Mouse (Mus musculus): Measurements from ENCODE around the gene Mettl14.
A peak's percentile ranks its signal among the peaks of the same experiment; 100 is the strongest.
"Not testable (repeated sequence)": the region's sequence is repeated elsewhere in the genome, so short reads cannot be mapped to it uniquely, and the experiment has no call there.

Mettl14 gene

DNA sequence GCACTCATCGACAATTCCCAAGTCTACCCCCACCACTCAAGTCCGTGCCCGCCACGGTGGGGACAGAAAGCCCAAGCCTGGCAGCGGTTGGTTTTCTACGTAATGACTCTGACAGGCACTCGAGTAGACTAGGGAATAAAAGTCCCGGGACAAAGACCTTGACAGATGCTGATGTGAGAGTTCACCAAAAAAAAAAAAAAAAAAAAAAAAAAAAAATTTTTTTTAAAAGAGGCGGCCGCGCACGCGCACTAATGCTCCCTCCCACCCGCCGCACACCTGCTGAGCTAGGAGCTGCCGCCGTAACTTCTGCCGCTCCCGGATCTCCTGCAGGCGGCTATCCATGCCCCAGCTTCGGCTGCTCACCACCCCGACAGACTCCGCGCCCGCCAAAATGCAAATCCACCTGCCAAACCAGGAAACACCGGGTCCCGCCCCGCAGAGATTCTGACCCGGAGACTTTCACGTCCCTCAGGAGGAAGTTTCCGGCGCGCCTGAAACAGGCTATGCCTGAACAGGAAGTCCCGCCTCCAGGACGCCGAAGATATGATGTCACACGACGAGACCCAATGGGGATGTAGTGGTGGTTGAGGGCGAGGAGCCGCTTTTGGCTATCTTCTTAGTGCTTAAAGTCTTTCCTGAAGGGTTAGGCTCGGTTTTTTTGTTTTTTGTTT, at the start of gene Mettl14:
Gene Mettl14 (minus strand): TSS at position 623 of the 671 bp plus-strand sequence.
- peak; percentile 96 for DNase-seq (ENCODE audit: low read depth, low spot score)

DNA sequence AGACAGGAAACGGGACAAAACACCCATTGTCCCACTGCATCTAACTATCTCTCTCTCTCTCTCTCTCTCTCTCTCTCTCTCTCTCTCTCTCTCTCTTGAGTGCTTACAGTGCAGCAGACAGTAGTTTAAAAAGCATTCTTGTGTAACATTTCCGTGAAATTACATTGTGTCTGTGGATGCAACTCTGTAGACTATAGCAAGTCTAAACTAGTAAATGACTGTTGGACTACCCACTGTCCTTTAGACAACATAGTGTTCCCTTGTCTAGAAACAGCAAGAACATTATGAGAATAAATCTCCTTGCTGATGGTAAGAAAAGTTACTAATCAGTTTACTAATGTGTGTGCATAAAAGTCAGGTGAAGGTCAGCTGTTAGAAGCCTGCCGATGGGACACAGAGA, 47.5 kb upstream of the Mettl14 start:
- DNase-seq (ENCODE audit: low read depth, low spot score) = no peak

- no peak for DNase-seq (ENCODE audit: low read depth, low spot score)
These were observed 46.2 kb upstream of the Mettl14 start for GRCm38 (mm10) chr3:123431951-123432674.

- no peak for DNase-seq (ENCODE audit: low read depth, low spot score)
These were observed 43.9 kb upstream of the Mettl14 start for GRCm38 (mm10) chr3:123429597-123430458.

DNA sequence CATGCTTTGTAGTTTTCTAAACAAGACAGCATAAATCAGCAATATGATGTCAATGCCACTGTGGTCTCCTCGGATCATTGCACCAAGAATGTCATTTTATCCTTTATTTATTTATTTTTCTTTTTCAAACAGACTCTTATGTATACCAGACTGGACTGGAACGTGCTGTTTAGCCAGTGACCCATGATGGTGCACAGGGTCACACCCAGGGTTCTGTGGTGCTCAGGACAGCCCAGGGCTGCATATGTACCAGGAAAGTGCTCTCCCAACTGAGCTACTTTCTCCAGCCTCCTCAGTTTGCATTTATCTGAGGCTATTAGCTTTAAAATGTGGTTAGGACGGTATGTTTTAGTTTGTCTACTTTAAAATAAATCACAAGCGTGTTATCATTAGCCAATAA, 42.1 kb upstream of the Mettl14 start:
- DNase-seq (ENCODE audit: low read depth, low spot score) = no peak

DNA sequence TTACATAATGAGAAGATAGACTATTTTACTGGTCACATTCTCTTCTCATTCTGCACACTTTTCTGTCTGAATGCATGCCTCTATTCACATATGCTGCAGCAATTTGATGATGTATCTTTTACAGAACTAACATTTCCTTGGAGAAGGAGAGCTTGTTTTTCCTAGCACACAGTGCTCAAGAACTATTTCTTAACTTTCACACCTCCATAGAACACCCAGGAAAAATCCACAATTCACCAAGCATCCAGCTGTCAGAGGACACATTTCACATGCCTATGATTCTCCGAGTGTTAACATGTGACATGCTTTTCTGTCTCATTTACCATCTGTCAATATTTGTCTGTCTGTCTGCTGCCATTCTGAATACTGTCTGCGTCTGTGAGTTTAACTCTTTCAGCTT, 39.7 kb upstream of the Mettl14 start:
- no peak for DNase-seq (ENCODE audit: low read depth, low spot score)

- no peak for DNase-seq (ENCODE audit: low read depth, low spot score)
These were observed 27.3 kb upstream of the Mettl14 start for GRCm38 (mm10) chr3:123413173-123413572.

DNA sequence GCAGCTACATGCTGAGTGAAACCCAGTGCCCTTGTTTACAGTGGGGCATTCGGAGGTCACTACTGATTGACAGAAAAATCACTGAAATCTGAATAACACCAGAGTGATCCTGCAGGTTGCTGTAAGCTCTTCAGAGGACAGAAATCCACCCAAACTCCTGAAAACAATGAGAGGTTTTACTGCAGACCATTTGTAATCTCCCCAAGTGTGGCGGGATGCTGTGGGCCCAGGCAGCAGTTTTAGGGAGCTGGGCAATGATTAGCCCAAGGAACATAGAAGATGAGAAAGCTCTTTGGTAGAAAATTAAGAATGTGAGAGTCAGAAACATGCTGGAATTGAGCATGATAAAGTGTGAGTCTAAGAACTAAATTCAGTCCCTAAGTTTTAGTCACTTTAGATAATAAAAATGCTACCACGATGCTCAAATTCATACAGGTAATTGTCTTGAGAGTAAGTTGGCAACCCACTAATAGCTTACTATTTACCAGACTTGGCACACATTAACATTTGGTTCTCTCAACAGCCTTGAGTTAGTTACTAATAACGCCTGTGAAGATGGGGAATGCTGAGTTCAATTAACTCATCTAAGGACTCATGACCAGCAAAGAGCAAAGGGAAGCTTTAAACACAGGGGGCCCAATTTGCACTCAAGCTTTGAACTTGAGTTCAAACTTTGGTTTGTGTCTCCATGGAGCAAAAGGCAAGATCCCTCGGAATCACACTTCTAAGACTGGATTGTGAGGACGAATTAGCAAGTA, 26.1 kb upstream of the Mettl14 start:
- DNase-seq (ENCODE audit: low read depth, low spot score) = no peak

GRCm38 (mm10) chr3:123404945-123405344, 19.0 kb upstream of the Mettl14 start:
- DNase-seq (ENCODE audit: low read depth, low spot score) = no peak

DNA sequence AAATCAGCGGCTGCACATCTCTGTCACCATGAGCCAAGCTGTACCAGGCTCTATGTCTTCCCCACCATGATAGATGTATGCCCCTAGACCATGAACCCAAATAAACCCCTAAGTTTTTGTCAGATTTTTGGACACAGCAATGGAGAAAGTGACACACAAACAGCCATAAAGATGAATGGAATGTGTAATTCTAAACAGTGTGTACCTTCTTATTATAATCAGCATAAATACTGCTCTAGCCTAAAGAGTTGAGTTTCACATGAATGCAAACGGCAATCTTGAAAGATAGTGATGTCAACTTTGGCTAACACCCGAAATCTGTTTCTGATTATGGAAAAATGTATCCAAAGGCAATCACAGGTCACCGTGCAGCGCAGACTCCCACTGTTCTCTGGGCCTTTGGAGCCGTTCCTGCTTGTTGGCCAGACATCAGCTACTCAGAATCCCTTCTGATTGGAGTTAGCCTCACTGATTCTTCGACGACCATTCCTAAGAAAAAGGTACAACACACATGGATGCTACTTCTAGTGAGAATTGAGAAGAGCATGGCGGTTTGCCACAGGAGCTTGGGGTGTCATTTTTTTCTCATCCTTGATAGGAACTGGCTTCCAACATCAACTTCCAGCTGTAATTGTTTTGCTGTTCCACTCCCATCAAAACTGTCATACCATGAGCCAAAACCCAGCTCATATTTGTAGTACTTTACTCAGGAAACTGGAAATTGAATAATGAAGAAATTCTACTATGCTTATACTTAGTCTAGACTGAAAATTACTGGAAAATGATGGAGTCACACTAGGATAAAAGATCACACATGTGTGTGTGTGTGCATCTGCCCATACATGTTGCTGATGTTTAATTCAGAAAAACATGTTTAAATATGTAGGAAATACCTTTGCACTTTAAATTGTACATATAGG, 11.9 kb upstream of the Mettl14 start:
- peak; percentile 27 for DNase-seq (ENCODE audit: low read depth, low spot score)

GRCm38 (mm10) chr3:123395611-123396010, 9.7 kb upstream of the Mettl14 start:
- no peak for DNase-seq (ENCODE audit: low read depth, low spot score)

GRCm38 (mm10) chr3:123391180-123391579, 5.3 kb upstream of the Mettl14 start:
- no peak for DNase-seq (ENCODE audit: low read depth, low spot score)

- not testable (repeated sequence) for DNase-seq (ENCODE audit: low read depth, low spot score)
These were observed 361 bp upstream of the Mettl14 start for GRCm38 (mm10) chr3:123386157-123386780.

- no peak for DNase-seq (ENCODE audit: low read depth, low spot score)
These were observed 806 bp downstream of the Mettl14 start for GRCm38 (mm10) chr3:123385118-123385485.

- no peak for DNase-seq (ENCODE audit: low read depth, low spot score)
These were observed 1.5 kb downstream of the Mettl14 start for GRCm38 (mm10) chr3:123384435-123384834.

DNA sequence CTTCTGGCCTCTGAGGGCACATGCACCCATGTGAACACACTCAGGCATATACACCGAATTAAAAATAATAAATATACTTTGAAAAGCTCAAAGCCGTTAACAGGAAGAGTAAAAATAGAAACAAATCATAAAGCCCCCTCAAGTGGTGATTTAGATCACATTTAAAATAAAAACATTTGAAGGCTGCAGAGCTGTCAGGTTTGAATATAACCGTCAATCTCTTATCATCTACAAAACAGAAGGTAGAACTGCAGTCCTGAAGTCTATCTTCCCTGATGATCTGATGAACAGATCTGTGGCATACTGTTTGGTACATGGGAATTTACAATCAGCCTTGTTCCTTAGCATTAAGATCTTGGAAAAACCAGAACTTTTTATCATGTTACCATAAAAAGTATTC, 9.3 kb downstream of the Mettl14 start:
- DNase-seq (ENCODE audit: low read depth, low spot score) = no peak

DNA sequence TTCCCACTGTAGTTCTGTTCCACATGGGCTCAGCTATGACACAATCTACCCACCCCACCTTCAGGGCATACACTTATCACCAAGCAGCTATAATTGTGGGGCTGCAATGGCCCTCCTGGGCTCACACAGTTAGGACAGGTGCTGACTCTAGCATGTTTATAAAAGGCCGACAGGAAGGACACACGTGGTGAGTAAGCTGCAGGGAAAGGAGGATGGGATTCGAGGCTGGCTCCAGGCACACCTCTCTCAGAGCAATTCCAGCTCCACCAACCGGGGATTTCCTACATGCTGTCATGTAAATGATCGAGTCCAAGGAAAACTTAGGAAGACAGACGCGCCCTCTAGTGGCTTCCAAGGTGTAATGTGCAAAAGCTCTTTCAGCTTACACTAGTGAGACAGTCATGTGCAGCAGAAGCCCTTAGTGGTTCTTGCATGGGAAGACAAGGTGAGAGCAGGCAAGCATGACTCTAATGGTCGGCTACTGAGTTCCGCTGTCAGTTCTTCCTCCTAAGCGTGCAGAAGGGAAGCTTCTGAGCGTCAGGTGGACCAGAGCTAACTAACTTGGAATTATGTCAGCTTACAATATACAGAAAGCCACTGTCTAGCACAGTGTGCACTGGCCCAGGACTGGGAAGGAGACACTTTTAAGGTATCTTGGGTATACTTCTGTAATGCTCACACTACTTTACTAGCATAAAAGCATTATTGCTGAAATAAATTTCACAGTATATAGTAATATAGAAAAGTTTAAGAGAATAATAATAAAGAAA, 14.0 kb downstream of the Mettl14 start:
- DNase-seq (ENCODE audit: low read depth, low spot score) = peak; percentile 65

DNA sequence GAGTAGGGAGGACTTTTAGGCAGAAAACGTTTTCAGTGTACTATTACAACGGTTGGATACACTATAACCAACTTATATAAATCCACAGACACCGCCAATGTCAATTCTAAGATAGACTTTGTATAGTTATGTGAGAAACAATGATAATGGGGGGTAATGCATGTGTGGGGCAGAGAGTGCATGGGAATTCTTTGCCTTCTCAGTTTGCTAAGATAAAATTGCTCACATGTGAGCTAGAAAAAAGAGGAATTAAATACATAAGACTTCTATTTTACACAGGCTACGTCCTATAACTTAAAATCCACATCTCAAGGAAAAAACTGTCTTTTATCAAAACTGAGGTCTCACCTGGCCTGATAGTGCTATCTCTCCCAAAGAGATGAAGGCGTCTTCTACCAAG, 15.0 kb downstream of the Mettl14 start:
- DNase-seq (ENCODE audit: low read depth, low spot score) = no peak

DNA sequence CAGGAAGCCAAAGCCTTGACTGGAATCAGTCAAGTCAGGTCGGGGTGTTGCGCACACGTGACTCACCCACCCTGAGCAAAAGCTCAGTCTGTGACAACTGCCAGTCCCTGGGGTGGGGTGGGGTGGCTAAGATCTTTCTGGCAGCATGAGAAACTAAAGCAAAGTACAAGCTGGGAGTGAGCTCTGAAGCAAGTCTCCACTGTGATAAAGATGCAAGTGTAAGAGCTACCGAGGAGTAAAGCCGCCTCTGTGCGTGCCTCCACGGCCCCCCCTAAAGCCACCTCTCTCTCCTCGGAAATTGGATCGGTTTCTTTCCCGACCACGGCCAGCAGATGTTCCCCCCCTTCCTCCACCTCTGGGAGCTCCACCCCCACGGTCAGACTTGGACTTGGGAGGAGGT, 16.7 kb downstream of the Mettl14 start:
- DNase-seq (ENCODE audit: low read depth, low spot score) = no peak

Measured in skeletal muscle tissue, adult 2 months (tissue).